Mouse (Mus musculus): ENCODE measurements around the gene Zmat5. TPM values are rescaled to one million over a fixed set of nuclear protein-coding genes. Genes with fewer than 3 reads are reported as not detected.
A peak's percentile ranks its signal among the peaks of the same experiment; 100 is the strongest.

Gene Zmat5
- polyA plus RNA-seq, 1 experiment from 2014 or later, result 51.2 TPM

- Histone ChIP-seq H3K4me2 (no peak overlapping the region), H3K27me3 (replicated peaks) (no peaks in the 10 kb centered on the region), H3K4me1 (peaks cover 23% of the 10 kb centered on the region), H3K4me3 (no peak overlapping the region), H3K9ac (no peak overlapping the region), H3K9me3 (no peaks in the 10 kb centered on the region), H3K27ac (replicated peaks) (no peak overlapping the region), H3K36me3 (peaks cover 89% of the 10 kb centered on the region)
- ATAC-seq (ENCODE audit: extremely low read depth, insufficient number of reproducible peaks, low FRiP score, low TSS enrichment), result peak; percentile 55; the same call in 1 of the 2 replicates
- WGBS, result 79% methylated on average over 7 of the region's 7 CpGs
Measured at GRCm38 (mm10) chr11:4677250-4677872, 27.1 kb upstream of the Zmat5 start.

DNA sequence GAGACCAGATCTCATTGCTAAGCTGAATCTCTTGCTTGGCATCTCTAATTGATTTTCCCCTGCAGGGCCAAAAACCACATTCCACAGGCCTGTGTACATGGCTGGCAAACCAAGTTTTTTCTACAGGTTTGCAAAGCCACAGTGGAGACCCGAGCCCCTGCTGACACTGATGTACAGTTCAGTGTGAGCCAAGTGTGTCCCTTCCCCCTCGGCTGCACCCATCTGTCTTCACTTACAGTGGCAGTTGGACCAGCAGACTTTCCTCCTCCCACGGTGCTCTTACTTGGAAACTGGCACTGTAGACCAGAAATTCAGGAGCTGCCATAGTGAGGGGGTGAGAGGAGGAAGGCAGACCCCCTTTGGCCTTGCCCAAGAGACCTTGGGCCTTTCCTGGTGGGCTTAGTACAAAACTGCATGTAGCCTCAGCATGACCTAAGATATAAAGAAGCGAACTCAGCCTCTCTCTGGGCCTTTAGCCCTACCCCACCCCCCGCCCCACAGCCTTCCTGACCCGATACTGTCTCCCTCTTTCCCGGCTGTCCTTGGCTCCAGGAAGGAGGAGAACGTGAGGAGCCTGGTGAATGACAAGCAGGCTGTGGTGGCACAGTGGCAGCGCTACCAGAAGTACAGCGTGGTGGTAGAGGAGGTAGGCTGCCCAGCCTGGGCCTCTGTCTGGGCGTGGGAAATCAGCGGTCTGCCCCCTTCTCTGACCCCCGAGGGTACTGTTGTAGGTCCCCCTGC is 25.6 kb upstream of the Zmat5 start:
- H3K9ac ChIP-seq, result peak overlapping the region; percentile 11; the same call in 1 of the 2 replicates
- H3K27me3 ChIP-seq (replicated peaks), result no peaks in the 10 kb centered on the region
- no peak overlapping the region for H3K4me2 ChIP-seq
- peaks cover 88% of the 10 kb centered on the region for H3K36me3 ChIP-seq
- peaks cover 23% of the 10 kb centered on the region for H3K4me1 ChIP-seq
- ATAC-seq (ENCODE audit: extremely low read depth, insufficient number of reproducible peaks, low FRiP score, low TSS enrichment), result no peak
- WGBS, result 77% methylated on average over 13 of the region's 13 CpGs
- no peaks in the 10 kb centered on the region for H3K9me3 ChIP-seq
- H3K27ac ChIP-seq (replicated peaks), result no peak overlapping the region
- H3K4me3 ChIP-seq, result no peak overlapping the region

DNA sequence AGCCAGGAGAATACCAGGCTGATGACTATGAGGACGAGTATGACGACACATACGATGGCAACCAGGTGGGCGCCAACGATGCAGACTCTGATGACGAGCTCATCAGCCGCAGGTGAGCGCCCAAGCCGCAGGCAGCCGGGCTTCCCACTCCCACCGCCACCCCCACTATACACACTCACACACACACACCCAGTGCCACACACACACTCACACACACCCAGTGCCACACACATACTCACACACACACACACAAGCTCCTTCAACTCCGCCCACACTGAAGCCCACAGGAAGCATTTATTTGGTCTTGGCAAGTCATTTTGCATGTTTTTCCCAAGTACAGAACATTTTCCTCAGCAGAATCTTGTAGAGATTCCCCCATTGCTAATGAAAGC is 25.0 kb upstream of the Zmat5 start:
- peaks cover 90% of the 10 kb centered on the region for H3K36me3 ChIP-seq
- WGBS, result 86% methylated on average over 12 of the region's 12 CpGs

DNA sequence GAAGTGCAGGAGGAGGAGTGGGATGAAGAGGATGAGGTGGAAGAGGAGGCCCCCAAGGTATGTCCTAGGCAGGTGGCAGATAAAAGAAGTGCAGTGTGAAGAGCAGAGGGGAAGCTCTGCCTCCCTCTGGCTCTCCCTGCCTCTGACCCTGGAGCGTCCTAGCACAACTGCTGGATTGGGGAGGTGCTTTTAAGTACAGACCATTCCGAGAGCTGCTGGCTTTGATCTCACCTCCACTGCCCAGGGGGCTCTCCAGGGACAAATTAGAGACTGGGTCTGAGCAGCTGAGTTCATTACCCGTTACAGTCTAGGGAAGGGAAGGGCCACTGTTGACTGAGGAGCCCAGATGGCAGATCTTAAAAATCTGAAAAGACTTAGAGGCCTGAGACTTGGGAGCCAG is 24.4 kb upstream of the Zmat5 start:
- Histone ChIP-seq H3K9ac (no peak overlapping the region), H3K27me3 (replicated peaks) (no peaks in the 10 kb centered on the region), H3K9me3 (no peaks in the 10 kb centered on the region), H3K4me2 (no peak overlapping the region), H3K4me3 (no peak overlapping the region), H3K4me1 (peaks cover 26% of the 10 kb centered on the region), H3K36me3 (peaks cover 87% of the 10 kb centered on the region), H3K27ac (replicated peaks) (no peak overlapping the region)
- no peak for ATAC-seq (ENCODE audit: extremely low read depth, insufficient number of reproducible peaks, low FRiP score, low TSS enrichment)
- whole genome bisulfite sequencing, result 55% methylated on average over 3 of the region's 3 CpGs

More for the DNA sequence above, 25.0 kb upstream of the Zmat5 start:
- Histone ChIP-seq H3K9me3 (no peaks in the 10 kb centered on the region), H3K9ac (no peak overlapping the region), H3K27ac (replicated peaks) (no peak overlapping the region), H3K4me3 (no peak overlapping the region), H3K27me3 (replicated peaks) (no peaks in the 10 kb centered on the region), H3K4me1 (peaks cover 23% of the 10 kb centered on the region), H3K4me2 (no peak overlapping the region)
- ATAC-seq (ENCODE audit: extremely low read depth, insufficient number of reproducible peaks, low FRiP score, low TSS enrichment), result no peak

- H3K4me1 ChIP-seq, result peaks cover 19% of the 10 kb centered on the region
- peaks cover 60% of the 10 kb centered on the region for H3K36me3 ChIP-seq
- H3K27me3 ChIP-seq (replicated peaks), result no peaks in the 10 kb centered on the region
- H3K27ac ChIP-seq (replicated peaks), result no peak overlapping the region
- ATAC-seq (ENCODE audit: extremely low read depth, insufficient number of reproducible peaks, low FRiP score, low TSS enrichment), result no peak
- no peak overlapping the region for H3K9ac ChIP-seq
- H3K4me3 ChIP-seq, result no peak overlapping the region
- H3K4me2 ChIP-seq, result no peak overlapping the region
- H3K9me3 ChIP-seq, result no peaks in the 10 kb centered on the region
- WGBS, result 81% methylated on average over 6 of the region's 6 CpGs
Measured at GRCm38 (mm10) chr11:4683516-4683915, 21.0 kb upstream of the Zmat5 start.

GRCm38 (mm10) chr11:4684186-4684585 is 20.3 kb upstream of the Zmat5 start:
- Histone ChIP-seq H3K27ac (replicated peaks) (no peak overlapping the region), H3K4me2 (no peak overlapping the region), H3K9ac (no peak overlapping the region), H3K9me3 (no peaks in the 10 kb centered on the region), H3K27me3 (replicated peaks) (no peaks in the 10 kb centered on the region), H3K36me3 (peaks cover 53% of the 10 kb centered on the region), H3K4me1 (peaks cover 17% of the 10 kb centered on the region), H3K4me3 (no peak overlapping the region)
- 62% methylated on average over 6 of the region's 6 CpGs for WGBS
- ATAC-seq (ENCODE audit: extremely low read depth, insufficient number of reproducible peaks, low FRiP score, low TSS enrichment), result no peak

- Histone ChIP-seq H3K36me3 (peaks cover 44% of the 10 kb centered on the region), H3K4me3 (no peak overlapping the region)
- ATAC-seq (ENCODE audit: extremely low read depth, insufficient number of reproducible peaks, low FRiP score, low TSS enrichment), result no peak
Measured at GRCm38 (mm10) chr11:4685071-4685470, 19.4 kb upstream of the Zmat5 start.

GRCm38 (mm10) chr11:4685510-4685909 is 19.0 kb upstream of the Zmat5 start:
- H3K9ac ChIP-seq, result no peak overlapping the region
- ATAC-seq (ENCODE audit: extremely low read depth, insufficient number of reproducible peaks, low FRiP score, low TSS enrichment), result no peak
- WGBS, result 77% methylated on average over 5 of the region's 5 CpGs
- no peaks in the 10 kb centered on the region for H3K9me3 ChIP-seq
- peaks cover 10% of the 10 kb centered on the region; the same call in 1 of the 2 replicates for H3K4me1 ChIP-seq
- H3K27ac ChIP-seq (replicated peaks), result no peak overlapping the region
- H3K4me2 ChIP-seq, result no peak overlapping the region
- H3K4me3 ChIP-seq, result no peak overlapping the region
- no peaks in the 10 kb centered on the region for H3K27me3 ChIP-seq (replicated peaks)
- H3K36me3 ChIP-seq, result peaks cover 41% of the 10 kb centered on the region

More at GRCm38 (mm10) chr11:4685071-4685470, 19.4 kb upstream of the Zmat5 start:
- Histone ChIP-seq H3K27ac (replicated peaks) (no peak overlapping the region), H3K9ac (no peak overlapping the region), H3K27me3 (replicated peaks) (no peaks in the 10 kb centered on the region), H3K9me3 (no peaks in the 10 kb centered on the region), H3K4me2 (no peak overlapping the region), H3K4me1 (peaks cover 12% of the 10 kb centered on the region)
- 58% methylated on average over 4 of the region's 4 CpGs for WGBS

- ATAC-seq (ENCODE audit: extremely low read depth, insufficient number of reproducible peaks, low FRiP score, low TSS enrichment), result no peak
Measured at GRCm38 (mm10) chr11:4687027-4687426, 17.5 kb upstream of the Zmat5 start.

DNA sequence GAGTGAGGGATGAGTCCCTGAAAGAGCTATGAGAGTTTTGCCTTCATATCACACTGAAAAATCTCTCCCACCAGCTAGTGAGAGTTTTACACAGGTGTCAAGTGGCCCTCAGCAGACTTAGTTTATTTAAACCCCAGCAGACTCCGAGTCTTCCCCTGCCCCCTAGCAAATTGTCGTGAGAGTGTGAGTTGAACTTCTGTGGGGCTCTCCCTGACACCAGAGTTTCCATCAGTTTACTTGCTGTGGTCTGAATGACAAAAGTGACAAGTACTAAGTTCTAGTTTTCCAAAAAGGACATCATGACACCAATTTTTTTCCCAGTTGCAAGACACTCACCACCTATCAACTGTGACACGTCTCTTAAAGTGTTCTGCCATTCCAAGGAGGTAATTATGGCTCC is 16.6 kb upstream of the Zmat5 start:
- WGBS, result 51% methylated on average over 3 of the region's 3 CpGs
- Histone ChIP-seq H3K4me1 (peaks cover 10% of the 10 kb centered on the region; the same call in 1 of the 2 replicates), H3K9ac (no peak overlapping the region), H3K27ac (replicated peaks) (no peak overlapping the region), H3K9me3 (no peaks in the 10 kb centered on the region), H3K4me2 (no peak overlapping the region), H3K4me3 (no peak overlapping the region), H3K36me3 (peaks cover 17% of the 10 kb centered on the region), H3K27me3 (replicated peaks) (no peaks in the 10 kb centered on the region; the same call in 1 of the 2 replicates)
- no peak for ATAC-seq (ENCODE audit: extremely low read depth, insufficient number of reproducible peaks, low FRiP score, low TSS enrichment)

More at GRCm38 (mm10) chr11:4687027-4687426, 17.5 kb upstream of the Zmat5 start:
- no peak overlapping the region for H3K4me2 ChIP-seq
- H3K27me3 ChIP-seq (replicated peaks), result no peaks in the 10 kb centered on the region; the same call in 1 of the 2 replicates
- H3K4me3 ChIP-seq, result no peak overlapping the region
- H3K4me1 ChIP-seq, result peaks cover 10% of the 10 kb centered on the region; the same call in 1 of the 2 replicates
- peaks cover 26% of the 10 kb centered on the region for H3K36me3 ChIP-seq
- H3K27ac ChIP-seq (replicated peaks), result no peak overlapping the region
- 79% methylated on average over 3 of the region's 3 CpGs for WGBS
- H3K9ac ChIP-seq, result no peak overlapping the region
- no peaks in the 10 kb centered on the region for H3K9me3 ChIP-seq

DNA sequence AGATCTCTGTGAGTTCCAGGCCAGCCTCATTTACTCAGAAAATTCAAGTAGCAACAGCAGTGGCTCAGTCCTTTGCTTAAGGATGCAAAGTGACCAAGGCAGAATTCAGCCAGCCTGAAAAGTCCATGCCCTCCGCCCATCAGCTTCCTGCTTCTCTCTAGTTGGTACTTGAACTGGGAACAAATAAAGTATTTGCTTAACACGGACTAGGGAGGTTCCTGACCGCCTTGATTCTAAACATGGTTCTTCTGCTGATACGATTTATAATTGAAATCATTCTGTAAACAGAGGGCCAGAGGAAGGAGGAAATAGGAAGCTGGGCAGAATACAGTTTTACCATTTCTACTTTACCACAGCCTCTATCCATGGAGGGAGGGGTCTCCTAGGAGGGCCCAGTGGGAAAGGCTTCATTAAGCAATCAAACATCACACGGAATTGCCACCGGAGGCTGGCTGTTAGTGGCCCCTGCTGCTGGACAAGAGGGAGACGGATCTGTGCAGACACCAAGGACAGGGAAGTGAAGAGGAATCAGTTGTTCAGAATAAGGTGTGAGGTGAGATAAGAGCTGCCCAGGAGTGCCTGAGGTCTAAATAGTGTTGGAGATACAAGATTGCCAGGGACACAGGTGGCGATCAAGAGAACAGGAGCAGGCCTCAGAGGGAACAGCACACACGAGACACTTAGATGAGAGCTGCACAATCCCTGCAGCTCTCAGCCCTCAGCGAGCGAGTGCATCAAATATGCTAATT is 15.7 kb upstream of the Zmat5 start:
- ATAC-seq (ENCODE audit: extremely low read depth, insufficient number of reproducible peaks, low FRiP score, low TSS enrichment), result no peak
- 56% methylated on average over 11 of the region's 11 CpGs for WGBS
- Histone ChIP-seq H3K36me3 (peaks cover 9% of the 10 kb centered on the region), H3K4me1 (peaks cover 10% of the 10 kb centered on the region; the same call in 1 of the 2 replicates), H3K9ac (0 out of 2 replicates have a peak overlapping the region, but pooled peaks have one; percentile 21), H3K4me2 (no peak overlapping the region), H3K4me3 (no peak overlapping the region), H3K9me3 (no peaks in the 10 kb centered on the region), H3K27ac (replicated peaks) (no peak overlapping the region), H3K27me3 (replicated peaks) (no peaks in the 10 kb centered on the region; the same call in 1 of the 2 replicates)

Data from heart, embryonic 13.5 days (tissue).